Mouse (Mus musculus): ENCODE measurements around the gene Fam149a. TPM values are rescaled to one million over a fixed set of nuclear protein-coding genes. Genes with fewer than 3 reads are reported as not detected.

Gene Fam149a
- polyA plus RNA-seq, 1 experiment from 2014 or later, result 7.4 TPM

DNA sequence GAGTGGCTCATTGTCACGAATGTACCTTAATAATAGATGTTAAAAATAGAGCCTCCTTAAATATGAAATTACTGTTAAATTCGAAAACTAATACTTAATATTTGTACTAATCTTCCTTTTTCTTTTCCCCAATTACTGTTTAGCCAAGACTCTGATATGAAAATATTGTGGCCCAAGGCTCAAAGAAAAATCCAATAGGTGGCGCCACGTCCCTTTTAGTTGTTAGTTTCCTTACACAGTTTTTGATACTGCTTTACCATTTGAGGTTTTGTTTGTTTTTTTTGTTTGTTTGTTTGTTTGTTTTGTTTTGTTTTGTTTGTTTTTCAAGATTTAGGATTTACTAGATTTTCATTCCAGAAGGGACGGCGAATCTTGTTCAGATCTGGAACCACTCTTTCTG lies 19.8 kb downstream of the Fam149a start:
- Histone ChIP-seq H3K4me3 (replicated peaks) (no peak overlapping the region), H3K36me3 (replicated peaks) (no peaks in the 10 kb centered on the region), H3K27ac (no peak overlapping the region), H3K9me3 (no peaks in the 10 kb centered on the region), H3K4me2 (no peak overlapping the region), H3K4me1 (peaks cover 11% of the 10 kb centered on the region; the same call in 1 of the 2 replicates), H3K9ac (no peak overlapping the region), H3K27me3 (no peaks in the 10 kb centered on the region)
- 60% methylated on average over 6 of the region's 6 CpGs for WGBS
- no peak for ATAC-seq (ENCODE audit: low FRiP score)

DNA sequence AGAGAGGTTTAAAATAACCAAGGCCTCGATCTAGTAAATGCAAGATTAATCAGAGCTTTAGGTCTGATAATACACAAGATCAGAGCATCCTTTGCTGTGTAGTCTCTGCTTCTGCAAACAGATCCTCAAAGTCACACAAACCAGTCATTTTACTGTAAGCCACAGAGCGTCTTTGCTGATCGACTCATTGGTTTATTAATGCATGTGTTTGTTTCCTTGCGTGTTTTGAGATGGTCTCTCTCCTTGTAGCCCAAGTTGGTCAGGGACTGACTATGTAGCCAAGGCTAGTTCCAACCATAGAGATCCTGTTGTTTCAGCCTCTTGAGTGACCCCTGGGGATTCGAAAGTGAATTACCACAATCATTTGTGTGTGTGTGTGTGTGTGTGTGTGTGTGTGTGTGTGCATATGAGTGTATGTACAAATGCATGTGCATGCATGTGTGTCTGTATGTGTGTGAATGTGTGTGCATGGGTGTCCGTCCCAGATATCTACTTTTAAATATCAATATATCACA lies 22.9 kb downstream of the Fam149a start:
- Histone ChIP-seq H3K9ac (no peak overlapping the region), H3K9me3 (no peaks in the 10 kb centered on the region), H3K4me2 (no peak overlapping the region), H3K4me1 (peaks cover 11% of the 10 kb centered on the region; the same call in 1 of the 2 replicates), H3K27ac (no peak overlapping the region), H3K36me3 (replicated peaks) (no peaks in the 10 kb centered on the region), H3K27me3 (no peaks in the 10 kb centered on the region), H3K4me3 (replicated peaks) (peak overlapping the region; percentile 68; the same call in 1 of the 2 replicates)
- WGBS, result 82% methylated on average over 6 of the region's 6 CpGs
- ATAC-seq (ENCODE audit: low FRiP score), result no peak

- peak overlapping the region; percentile 91 for H3K4me2 ChIP-seq
- ATAC-seq (ENCODE audit: low FRiP score), result peak; percentile 79
- no peaks in the 10 kb centered on the region for H3K27me3 ChIP-seq
- H3K9ac ChIP-seq, result peak overlapping the region; percentile 75
- peaks cover 11% of the 10 kb centered on the region; the same call in 1 of the 2 replicates for H3K4me1 ChIP-seq
- H3K27ac ChIP-seq, result no peak overlapping the region
- WGBS, result 5% methylated on average over 49 of the region's 49 CpGs
- H3K9me3 ChIP-seq, result no peaks in the 10 kb centered on the region
- no peaks in the 10 kb centered on the region for H3K36me3 ChIP-seq (replicated peaks)
- peak overlapping the region; percentile 68 for H3K4me3 ChIP-seq (replicated peaks)
Measured at GRCm38 (mm10) chr8:45358132-45358918, 23.8 kb downstream of the Fam149a start.

DNA sequence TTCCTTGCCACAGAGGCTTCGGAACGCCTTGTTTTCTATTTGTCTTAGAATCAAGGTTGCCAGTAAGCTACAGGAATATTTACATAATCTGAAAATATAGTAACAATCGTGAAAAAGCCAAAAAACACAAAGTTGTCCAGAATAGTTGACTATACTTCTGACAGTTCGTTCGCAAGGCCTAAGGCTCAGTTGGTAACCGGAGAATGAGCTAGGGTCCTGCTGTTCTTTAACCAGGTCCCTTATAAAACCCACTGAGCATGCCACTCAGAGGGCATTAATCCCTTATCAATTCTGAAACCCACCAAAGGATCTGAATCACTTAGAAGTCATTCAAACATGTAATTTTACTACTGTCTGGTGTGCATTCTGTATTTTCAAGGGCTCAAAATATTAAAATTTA lies 26.3 kb downstream of the Fam149a start:
- WGBS, result 74% methylated on average over 6 of the region's 6 CpGs
- H3K27ac ChIP-seq, result no peak overlapping the region
- ATAC-seq (ENCODE audit: low FRiP score), result no peak

GRCm38 (mm10) chr8:45345031-45345430 lies 37.1 kb downstream of the Fam149a start:
- Histone ChIP-seq H3K9ac (no peak overlapping the region), H3K36me3 (replicated peaks) (no peaks in the 10 kb centered on the region), H3K27ac (no peak overlapping the region), H3K27me3 (no peaks in the 10 kb centered on the region), H3K4me2 (no peak overlapping the region), H3K9me3 (no peaks in the 10 kb centered on the region), H3K4me3 (replicated peaks) (no peak overlapping the region), H3K4me1 (no peaks in the 10 kb centered on the region)
- WGBS, result 17% methylated on average over 6 of the region's 6 CpGs
- ATAC-seq (ENCODE audit: low FRiP score), result peak; percentile 74; the same call in 1 of the 2 replicates

More for the DNA sequence above, 26.3 kb downstream of the Fam149a start:
- Histone ChIP-seq H3K27me3 (no peaks in the 10 kb centered on the region), H3K9me3 (no peaks in the 10 kb centered on the region), H3K4me1 (peaks cover 11% of the 10 kb centered on the region; the same call in 1 of the 2 replicates), H3K36me3 (replicated peaks) (no peaks in the 10 kb centered on the region), H3K4me3 (replicated peaks) (no peak overlapping the region), H3K4me2 (no peak overlapping the region), H3K9ac (no peak overlapping the region)

DNA sequence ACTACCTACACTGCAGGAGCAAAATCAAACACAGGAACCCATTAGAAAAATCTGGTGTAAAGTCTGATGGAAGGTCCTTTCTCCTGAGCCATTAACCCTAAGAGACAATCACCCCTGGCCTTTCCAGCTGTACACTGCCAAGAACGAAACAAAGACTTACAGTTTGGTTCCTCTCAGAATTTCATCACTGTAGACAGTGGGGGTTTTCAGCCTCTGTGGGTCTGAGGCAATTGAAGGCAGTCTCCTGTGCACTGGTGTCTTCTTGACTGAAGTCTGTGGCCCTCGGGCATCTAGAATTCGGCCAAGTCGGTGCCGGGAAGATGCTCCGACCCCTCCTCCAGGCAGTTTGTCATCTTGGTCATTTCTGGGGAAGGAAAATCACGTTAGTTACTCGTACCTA lies 37.8 kb downstream of the Fam149a start:
- Histone ChIP-seq H3K4me3 (replicated peaks) (no peak overlapping the region), H3K9me3 (no peaks in the 10 kb centered on the region), H3K4me1 (no peaks in the 10 kb centered on the region), H3K27me3 (no peaks in the 10 kb centered on the region), H3K36me3 (replicated peaks) (no peaks in the 10 kb centered on the region), H3K27ac (no peak overlapping the region), H3K9ac (no peak overlapping the region), H3K4me2 (no peak overlapping the region)
- WGBS, result 92% methylated on average over 8 of the region's 8 CpGs
- ATAC-seq (ENCODE audit: low FRiP score), result no peak

DNA sequence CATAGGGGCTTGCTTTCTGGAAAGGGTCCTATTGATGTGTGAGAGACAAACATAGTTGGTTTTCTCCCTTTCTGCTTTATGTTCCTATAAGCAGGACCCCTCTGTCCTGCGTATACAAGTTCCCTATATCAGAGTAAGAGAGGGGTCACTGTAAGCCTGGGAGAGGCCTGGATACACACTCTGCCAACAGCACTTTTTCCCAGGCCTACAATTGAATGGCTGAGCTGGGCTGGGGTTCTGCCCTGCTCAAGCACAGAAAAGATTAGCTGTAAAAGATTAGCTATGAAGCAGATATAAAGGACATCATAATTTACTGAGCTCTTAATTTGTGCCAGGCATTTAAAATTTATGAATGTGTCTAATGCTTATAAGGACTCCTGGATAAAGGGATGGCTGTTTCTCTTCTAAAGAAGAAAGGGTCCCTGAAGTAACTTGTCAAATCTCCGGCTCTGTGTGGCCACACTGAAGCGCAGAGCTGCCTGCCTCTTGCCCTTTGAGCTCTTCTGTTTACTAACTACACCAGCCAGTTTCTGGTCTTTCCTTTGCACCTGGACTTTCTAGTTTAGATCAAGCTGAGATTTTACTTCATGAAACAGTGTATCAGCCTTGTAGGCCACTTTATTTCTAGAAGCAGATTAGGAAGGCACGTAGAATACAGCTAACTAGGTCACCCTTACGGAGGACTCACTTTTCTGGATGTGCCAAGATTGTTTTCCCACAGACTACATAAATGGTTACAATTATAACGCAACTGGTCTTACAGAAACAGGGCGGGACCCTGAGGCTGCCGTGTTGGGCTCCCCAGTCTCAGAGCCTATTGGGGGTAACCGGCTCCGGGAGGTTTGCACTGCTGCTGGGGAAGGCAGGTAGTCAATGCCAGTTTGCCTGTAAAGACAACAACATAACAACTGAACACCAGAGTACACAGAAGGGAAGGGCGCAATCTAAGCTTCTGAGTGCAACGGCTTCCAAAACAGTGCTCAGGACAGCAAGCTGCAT lies 40.2 kb downstream of the Fam149a start:
- ATAC-seq (ENCODE audit: low FRiP score), result no peak
- WGBS, result 91% methylated on average over 12 of the region's 12 CpGs
- no peak overlapping the region for H3K9ac ChIP-seq
- H3K36me3 ChIP-seq (replicated peaks), result no peaks in the 10 kb centered on the region
- no peak overlapping the region for H3K4me3 ChIP-seq (replicated peaks)
- H3K9me3 ChIP-seq, result no peaks in the 10 kb centered on the region
- no peaks in the 10 kb centered on the region for H3K4me1 ChIP-seq
- no peaks in the 10 kb centered on the region for H3K27me3 ChIP-seq
- H3K27ac ChIP-seq, result no peak overlapping the region
- no peak overlapping the region for H3K4me2 ChIP-seq

DNA sequence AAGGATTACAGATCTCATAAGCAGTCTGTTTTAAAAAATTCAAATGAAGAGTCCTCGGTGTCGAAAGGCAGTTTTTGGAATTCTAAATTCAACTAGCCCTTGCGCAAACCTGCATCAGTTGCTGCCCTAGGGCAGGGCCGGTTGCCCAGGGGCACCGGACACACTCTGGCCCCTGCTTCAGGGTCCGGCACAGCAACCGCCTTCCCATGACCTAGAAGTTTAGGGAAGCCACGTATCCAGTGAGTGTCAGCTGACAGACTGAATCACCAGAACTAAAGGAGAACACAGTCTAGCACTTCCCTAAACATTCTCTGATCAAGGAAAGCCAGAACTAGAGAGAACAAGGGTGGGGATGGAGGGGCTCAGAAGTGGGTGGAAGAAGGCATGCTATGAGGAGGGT lies 48.6 kb downstream of the Fam149a start:
- Histone ChIP-seq H3K9ac (peak overlapping the region; percentile 73), H3K9me3 (no peaks in the 10 kb centered on the region), H3K4me2 (peak overlapping the region; percentile 82), H3K27ac (no peak overlapping the region), H3K27me3 (peaks cover 19% of the 10 kb centered on the region; the same call in 1 of the 2 replicates), H3K36me3 (replicated peaks) (no peaks in the 10 kb centered on the region), H3K4me3 (replicated peaks) (peak overlapping the region; percentile 58), H3K4me1 (peaks cover 8% of the 10 kb centered on the region)
- ATAC-seq (ENCODE audit: low FRiP score), result peak; percentile 30; the same call in 1 of the 2 replicates
- 3% methylated on average over 8 of the region's 8 CpGs for WGBS

DNA sequence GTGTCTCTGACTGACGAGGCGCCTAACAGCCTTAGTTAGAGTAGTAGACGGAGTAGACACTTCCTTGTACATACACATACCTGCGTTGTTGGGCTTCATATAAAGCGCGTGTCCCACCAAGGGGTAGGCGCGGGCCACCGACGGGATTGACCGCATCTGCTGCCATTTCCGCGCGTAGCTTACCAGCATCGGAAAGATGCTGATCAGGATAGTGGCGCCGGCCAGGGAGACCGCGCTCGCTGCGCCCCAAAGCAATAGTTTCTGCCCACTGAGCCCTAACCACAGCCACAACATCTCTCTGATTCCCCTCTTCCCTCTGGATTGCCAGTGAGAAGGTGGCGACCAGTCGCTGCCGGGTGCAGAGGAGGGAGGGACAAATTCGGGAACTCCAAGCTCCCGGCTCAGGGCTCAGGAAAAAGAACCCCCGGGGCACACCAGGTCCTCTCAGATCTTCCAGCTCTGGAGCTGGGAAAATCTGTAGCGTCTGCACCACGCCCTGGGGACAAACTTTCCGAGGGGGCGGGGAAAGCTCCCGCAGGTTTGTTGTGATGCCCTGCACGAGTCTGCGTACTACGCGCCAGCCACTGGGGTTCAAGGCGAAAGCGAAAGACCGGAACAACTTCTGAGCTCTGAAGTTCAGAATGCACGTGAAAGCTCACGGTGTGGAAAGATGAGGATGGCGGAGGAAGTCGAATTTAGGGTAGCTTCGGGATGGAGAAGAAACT lies 49.2 kb downstream of the Fam149a start, which contains the start of gene Cyp4v3:
Gene Cyp4v3 (minus strand): TSS at position 532 of the 725 bp plus-strand sequence.
- no peaks in the 10 kb centered on the region for H3K9me3 ChIP-seq
- peak within 1 kb of the TSS; percentile 73 for H3K9ac ChIP-seq
- WGBS, result under 1% methylated on average over 44 of the region's 44 CpGs
- peak; percentile 86 for ATAC-seq (ENCODE audit: low FRiP score)
- H3K27ac ChIP-seq, result no peak within 1 kb of the TSS
- peak within 1 kb of the TSS; percentile 82 for H3K4me2 ChIP-seq
- H3K36me3 ChIP-seq (replicated peaks), result no peaks in the 10 kb centered on the region
- peaks cover 8% of the 10 kb centered on the region for H3K4me1 ChIP-seq
- peak within 1 kb of the TSS; percentile 58 for H3K4me3 ChIP-seq (replicated peaks)
- peaks cover 19% of the 10 kb centered on the region; the same call in 1 of the 2 replicates for H3K27me3 ChIP-seq

DNA sequence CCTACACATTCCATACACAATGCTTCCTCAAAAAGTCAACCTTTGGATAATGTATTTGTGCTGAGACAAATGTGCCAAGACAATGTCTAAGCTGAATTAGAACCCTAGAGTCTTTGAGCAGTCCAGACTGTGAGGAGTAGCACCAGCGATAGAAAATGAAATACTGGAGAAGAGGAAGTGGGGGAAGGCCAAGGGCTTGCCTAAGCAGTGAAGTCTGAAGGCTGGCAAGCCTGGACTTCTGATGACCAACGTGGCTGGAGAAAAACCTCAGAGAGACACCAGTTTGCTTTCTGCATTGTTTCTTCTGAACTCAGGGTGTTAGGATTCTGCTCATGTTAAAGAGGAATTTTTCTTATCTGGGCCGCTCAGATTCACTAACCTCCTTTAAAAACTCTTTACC lies 51.2 kb downstream of the Fam149a start:
- Histone ChIP-seq H3K36me3 (replicated peaks) (no peaks in the 10 kb centered on the region), H3K4me3 (replicated peaks) (no peak overlapping the region), H3K27ac (no peak overlapping the region), H3K9ac (no peak overlapping the region), H3K9me3 (no peaks in the 10 kb centered on the region), H3K4me2 (no peak overlapping the region), H3K27me3 (peaks cover 19% of the 10 kb centered on the region; the same call in 1 of the 2 replicates), H3K4me1 (peaks cover 8% of the 10 kb centered on the region)
- WGBS, result 71% methylated on average over 3 of the region's 3 CpGs
- ATAC-seq (ENCODE audit: low FRiP score), result no peak

DNA sequence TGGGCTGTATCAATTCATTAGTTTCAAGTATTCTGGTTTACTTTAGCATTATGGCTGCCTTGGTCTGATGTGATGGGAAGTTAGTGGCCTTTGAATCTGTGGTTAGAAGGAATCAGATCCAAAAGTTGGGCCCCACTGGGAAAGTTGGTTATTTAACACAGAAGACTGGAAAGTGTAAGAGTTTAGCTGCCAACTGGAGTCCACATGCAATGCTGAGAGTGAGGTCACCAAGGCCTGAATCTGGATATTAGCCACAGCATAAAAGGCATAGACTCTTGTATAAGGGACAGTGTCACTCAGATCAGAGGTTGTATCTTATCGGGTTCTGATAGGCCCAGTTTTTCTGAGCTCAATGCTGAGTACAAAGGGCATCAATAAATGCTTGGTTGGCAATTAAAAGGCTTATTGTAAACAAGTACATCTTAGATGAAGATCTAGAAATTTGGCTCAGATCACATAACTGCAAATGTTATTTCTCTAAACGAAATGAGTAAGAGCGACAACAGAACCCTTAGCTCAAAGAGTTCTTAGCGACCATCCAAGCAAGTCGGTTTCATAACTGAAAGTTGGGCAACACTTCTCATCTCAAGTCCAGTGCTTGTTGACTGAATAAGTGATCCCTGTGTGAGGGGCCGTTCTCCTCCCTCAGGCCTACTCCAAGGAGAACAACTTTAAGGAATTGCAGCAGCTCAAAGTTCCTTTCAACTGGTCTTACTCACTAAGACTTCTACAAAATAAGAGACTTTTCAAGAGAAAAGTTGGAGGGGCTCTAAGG lies 52.7 kb downstream of the Fam149a start:
- H3K36me3 ChIP-seq (replicated peaks), result no peaks in the 10 kb centered on the region
- peaks cover 14% of the 10 kb centered on the region; the same call in 1 of the 2 replicates for H3K27me3 ChIP-seq
- no peaks in the 10 kb centered on the region for H3K9me3 ChIP-seq
- ATAC-seq (ENCODE audit: low FRiP score), result no peak
- H3K4me3 ChIP-seq (replicated peaks), result no peak overlapping the region
- WGBS, result 89% methylated on average over 6 of the region's 6 CpGs
- H3K4me1 ChIP-seq, result peaks cover 8% of the 10 kb centered on the region
- no peak overlapping the region for H3K27ac ChIP-seq
- H3K4me2 ChIP-seq, result no peak overlapping the region
- H3K9ac ChIP-seq, result no peak overlapping the region

All from forebrain, embryonic 12.5 days (tissue).